ENCODE assay signal across 30 mouse cellular contexts in genomic region chr5:53415472-53415871, GRCm38 (mm10). TPM values are rescaled to one million over a fixed set of nuclear protein-coding genes. Genes with fewer than 3 reads are reported as not detected.
DNase-seq lines count a peak whose midpoint lies in the region; ATAC-seq lines count a peak whose summit lies in the region.
"Had no signal": no experiment of that assay in that cellular context is flagged by ENCODE, and none has a peak within 500 bp of the region (broad histone marks: within the 10 kb centered on the region; RNA-seq: fewer than 3 reads in every experiment).

No protein-coding gene starts in this region.

- H3K9me3 ChIP-seq in heart, embryonic 11.5 days (replicated peaks; ENCODE audit: control insufficient read depth, low read length): no peaks in the 10 kb centered on the region
- H3K9me3 ChIP-seq: embryonic facial prominence, embryonic 10.5 days; embryonic facial prominence, embryonic 13.5 days; forebrain, embryonic 12.5 days; forebrain, embryonic 15.5 days; G1E; heart, embryonic 13.5 days had no signal

- no peaks in the 10 kb centered on the region for H3K4me1 ChIP-seq in heart, embryonic 11.5 days (ENCODE audit: control insufficient read depth, insufficient read depth, low read length)
- H3K4me1 ChIP-seq: embryonic facial prominence, embryonic 13.5 days; forebrain, embryonic 12.5 days; forebrain, embryonic 15.5 days had no signal

- no peak overlapping the region for H3K4me2 ChIP-seq in heart, embryonic 11.5 days
- H3K4me2 ChIP-seq: embryonic facial prominence, embryonic 13.5 days; forebrain, embryonic 12.5 days; forebrain, embryonic 15.5 days; heart, embryonic 13.5 days; hindbrain, embryonic 14.5 days had no signal

- no peak overlapping the region for H3K27ac ChIP-seq in heart, embryonic 11.5 days (ENCODE audit: low read depth, low read length)
- H3K27ac ChIP-seq: embryonic facial prominence, embryonic 10.5 days; embryonic facial prominence, embryonic 13.5 days; forebrain, embryonic 12.5 days; forebrain, embryonic 15.5 days; heart, embryonic 13.5 days; hindbrain, embryonic 14.5 days; hindbrain, postnatal 0 days had no signal

- H3K36me3 ChIP-seq in heart, embryonic 11.5 days (ENCODE audit: control insufficient read depth, insufficient read depth, low read length): no peaks in the 10 kb centered on the region
- H3K36me3 ChIP-seq: embryonic facial prominence, embryonic 10.5 days; embryonic facial prominence, embryonic 13.5 days; forebrain, embryonic 12.5 days; forebrain, embryonic 15.5 days; G1E; heart, embryonic 13.5 days had no signal

- H3K4me3 ChIP-seq in heart, embryonic 11.5 days (ENCODE audit: low read depth, low read length): no peak overlapping the region
- H3K4me3 ChIP-seq: embryonic facial prominence, embryonic 10.5 days; embryonic facial prominence, embryonic 13.5 days; erythroblast, embryonic 14.5 days; forebrain, embryonic 12.5 days; forebrain, embryonic 15.5 days; heart, embryonic 13.5 days had no signal

- no peak overlapping the region for H3K9ac ChIP-seq in heart, embryonic 11.5 days (ENCODE audit: low read depth, low read length)
- H3K9ac ChIP-seq: embryonic facial prominence, embryonic 13.5 days; forebrain, embryonic 12.5 days; forebrain, embryonic 15.5 days; heart, embryonic 13.5 days; hindbrain, embryonic 14.5 days had no signal

- WGBS in heart, embryonic 11.5 days (ENCODE audit: insufficient replicate concordance): 62% methylated on average over 2 of the region's 2 CpGs

- DNase-seq in adrenal gland, adult 2 months: peak; percentile 37
- no peak for DNase-seq in adrenal gland, postnatal 10 days
- DNase-seq in heart, adult 18-20 months: peak; percentile 35 to 42
- DNase-seq in frontal cortex, postnatal 14 days (ENCODE audit: low spot score in 2 of 2): no peak
- no peak for DNase-seq in layer of hippocampus, postnatal 25 days (ENCODE audit: extremely low spot score in 1 of 2, low spot score in 1 of 2)
- DNase-seq: B cell, adult 2 months; cerebellum, adult 11 months; cerebellum, adult 2 months; cerebellum, adult 9-11 months; cerebellum, postnatal 25 days; embryo, embryonic 11 days; gastrocnemius, postnatal 14 days; heart, postnatal 14 days; heart, postnatal 4 days had no signal

- 0 out of 2 replicates have a peak, but pooled peaks cover 2% of the 10 kb centered on the region for H3K27me3 ChIP-seq in heart, embryonic 11.5 days (ENCODE audit: control insufficient read depth, insufficient read depth, low read length)
- H3K27me3 ChIP-seq: CH12.LX; embryonic facial prominence, embryonic 13.5 days; forebrain, embryonic 12.5 days; forebrain, embryonic 15.5 days; Patski had no signal

- no peak for ATAC-seq in heart, embryonic 11.5 days (replicated peaks; ENCODE audit: insufficient number of reproducible peaks, low FRiP score, low TSS enrichment)
- peak; percentile 98 for ATAC-seq in granulocyte monocyte progenitor cell, adult 5-6 weeks (replicated peaks; ENCODE audit: poor library complexity, severe bottlenecking)
- peak; percentile 74; the same call in 1 of the 2 replicates for ATAC-seq in monocyte, adult 5-6 weeks (replicated peaks; ENCODE audit: insufficient number of reproducible peaks, low FRiP score, low TSS enrichment, poor library complexity, severe bottlenecking)
- ATAC-seq: forebrain, embryonic 15.5 days; hindbrain, postnatal 0 days; inflammation-experienced regulatory T-cells, adult 6 months; intestine, embryonic 16.5 days; Patski had no signal

RNA-seq across cellular contexts. Expression of gene Rbpj, which starts 50.5 kb away (rescaled TPM):
- total RNA-seq in adrenal gland, adult 2 months (2021): 10 to 100 TPM; 25.8 to 40.7 TPM
- 7.0 and 7.9 TPM in 2 replicates for polyA plus RNA-seq in adrenal gland, adult 2 months (2012; rRNA removed)
- total RNA-seq in adrenal gland, postnatal 10 days (2021): 10 to 100 TPM; 39.4 to 49.0 TPM
- 10 to 100 TPM; 17.5 to 22.4 TPM for total RNA-seq in heart, adult 18-20 months (2021)
- polyA plus RNA-seq in heart, embryonic 11.5 days (2014; fragmentation: Nextera tagmentation; extraction: Ambion mirVana): 22.0 and 26.3 TPM in 2 replicates
- total RNA-seq in granulocyte monocyte progenitor cell, adult 5-6 weeks (2014; fragmentation: Nextera tagmentation): 53.7 and 64.4 TPM in 2 replicates
- total RNA-seq in granulocyte monocyte progenitor cell, adult 5-6 weeks (2017): 39.0 and 42.6 TPM in 2 replicates
- 24.6 to 49.7 TPM (median 31.9 TPM) in 3 replicates for total RNA-seq in monocyte, adult 5-6 weeks (2017)
- total RNA-seq in layer of hippocampus, postnatal 25 days (2021): 10 to 100 TPM; 21.7 to 22.0 TPM

Comparison
In these comparisons a context has a peak if more than half of its experiments do, and no peak if none do; other contexts are left out.
1. DNase-seq: peak in adrenal gland, adult 2 months (single experiment) and heart, adult 18-20 months (2 of 2); none in adrenal gland, postnatal 10 days (single experiment), frontal cortex, postnatal 14 days (0 of 2) and layer of hippocampus, postnatal 25 days (0 of 2).